ENCODE assay signal across 8 mouse cellular contexts in genomic region chr7:16815351-16815941, GRCm38 (mm10). TPM values are rescaled to one million over a fixed set of nuclear protein-coding genes. Genes with fewer than 3 reads are reported as not detected.
A peak's percentile ranks its signal among the peaks of the same experiment; 100 is the strongest.
DNase-seq lines count a peak whose midpoint lies in the region; ATAC-seq and TF ChIP-seq lines count a peak whose summit lies in the region.

Gene Strn4, plus strand, starts transcription at chr7:16815889.

- DNase-seq in right cerebral cortex, adult 18-20 months = peak; percentile 56
- no peak for DNase-seq in right cerebral cortex, postnatal 36 days (ENCODE audit: low spot score in 2 of 2)
- peak; percentile 67 for DNase-seq in limb, embryonic 14.5 days (ENCODE audit: low spot score)
- no peak for DNase-seq in lung, postnatal 36 days

- no peak for TF ChIP-seq CTCF in bone marrow macrophage, adult 2 months (IDR thresholded peaks at IDR 0.05; ENCODE audit: low read depth, low read length)

- H3K27ac ChIP-seq in bone marrow macrophage, adult 2 months (ENCODE audit: insufficient read depth, low read depth, low read length) = peak within 1 kb of the TSS; percentile 46
- peak within 1 kb of the TSS; percentile 98 for H3K27ac ChIP-seq in forebrain, embryonic 13.5 days
- H3K27ac ChIP-seq in hindbrain, embryonic 12.5 days = peak within 1 kb of the TSS; percentile 99
- H3K27ac ChIP-seq in limb, embryonic 14.5 days (replicated peaks; ENCODE audit: low read depth, low read length) = peak within 1 kb of the TSS; percentile 98

- H3K4me2 ChIP-seq in forebrain, embryonic 13.5 days = peak within 1 kb of the TSS; percentile 96
- peak within 1 kb of the TSS; percentile 74 for H3K4me2 ChIP-seq in hindbrain, embryonic 12.5 days (replicated peaks)
- peak within 1 kb of the TSS; percentile 73 for H3K4me2 ChIP-seq in limb, embryonic 14.5 days (replicated peaks; ENCODE audit: low read depth, low read length, severe bottlenecking)

- H3K4me1 ChIP-seq in bone marrow macrophage, adult 2 months (ENCODE audit: control insufficient read depth, insufficient read depth, low read length) = peaks cover 30% of the 10 kb centered on the region
- peaks cover 73% of the 10 kb centered on the region for H3K4me1 ChIP-seq in forebrain, embryonic 13.5 days
- peaks cover 72% of the 10 kb centered on the region for H3K4me1 ChIP-seq in hindbrain, embryonic 12.5 days
- peaks cover 44% of the 10 kb centered on the region for H3K4me1 ChIP-seq in limb, embryonic 14.5 days (ENCODE audit: control insufficient read depth, insufficient read depth, low read length)

- H3K4me3 ChIP-seq in bone marrow macrophage, adult 2 months (ENCODE audit: insufficient read depth, low read length) = peak within 1 kb of the TSS; percentile 96
- H3K4me3 ChIP-seq in forebrain, embryonic 13.5 days = peak within 1 kb of the TSS; percentile 91
- peak within 1 kb of the TSS; percentile 80 for H3K4me3 ChIP-seq in hindbrain, embryonic 12.5 days
- H3K4me3 ChIP-seq in limb, embryonic 14.5 days (replicated peaks; ENCODE audit: low read length) = peak within 1 kb of the TSS; percentile 98

- TF ChIP-seq POLR2A in bone marrow macrophage, adult 2 months (IDR thresholded peaks at IDR 0.05; ENCODE audit: borderline replicate concordance, low read depth, low read length) = no peak
- no peak for TF ChIP-seq POLR2A in limb, embryonic 14.5 days (IDR thresholded peaks at IDR 0.05; ENCODE audit: borderline replicate concordance, extremely low read depth, insufficient read depth, insufficient read length)

- H3K9me3 ChIP-seq in forebrain, embryonic 13.5 days (replicated peaks) = no peaks in the 10 kb centered on the region
- no peaks in the 10 kb centered on the region for H3K9me3 ChIP-seq in hindbrain, embryonic 12.5 days (replicated peaks)
- no peaks in the 10 kb centered on the region for H3K9me3 ChIP-seq in limb, embryonic 14.5 days (ENCODE audit: control insufficient read depth, low read length)

- peaks cover 9% of the 10 kb centered on the region for H3K36me3 ChIP-seq in forebrain, embryonic 13.5 days (ENCODE audit: poor library complexity, severe bottlenecking)
- H3K36me3 ChIP-seq in hindbrain, embryonic 12.5 days = no peaks in the 10 kb centered on the region
- peaks cover 16% of the 10 kb centered on the region for H3K36me3 ChIP-seq in limb, embryonic 14.5 days (ENCODE audit: control insufficient read depth, insufficient read depth, low read length)

- ATAC-seq in forebrain, embryonic 13.5 days = peak; percentile 69
- peak; percentile 85 for ATAC-seq in hindbrain, embryonic 12.5 days (ENCODE audit: low FRiP score)
- ATAC-seq in limb, embryonic 14.5 days (ENCODE audit: low FRiP score, low read depth) = peak; percentile 57
- no peak for ATAC-seq in neutrophil, adult 5-6 weeks (ENCODE audit: extremely low read depth, insufficient number of reproducible peaks, low FRiP score, poor library complexity, severe bottlenecking)

- whole genome bisulfite sequencing in forebrain, embryonic 13.5 days = 4% methylated on average over 1 of the region's 1 CpGs
- WGBS in hindbrain, embryonic 12.5 days = 0% methylated on average over 1 of the region's 1 CpGs
- 0% methylated on average over 1 of the region's 1 CpGs for WGBS in limb, embryonic 14.5 days

- peak within 1 kb of the TSS; percentile 99 for H3K9ac ChIP-seq in forebrain, embryonic 13.5 days
- H3K9ac ChIP-seq in hindbrain, embryonic 12.5 days = peak within 1 kb of the TSS; percentile 99
- peak within 1 kb of the TSS; percentile 100 for H3K9ac ChIP-seq in limb, embryonic 14.5 days (ENCODE audit: low read depth, low read length, severe bottlenecking)

- H3K27me3 ChIP-seq in forebrain, embryonic 13.5 days = peaks cover 29% of the 10 kb centered on the region
- H3K27me3 ChIP-seq in hindbrain, embryonic 12.5 days = peaks cover 29% of the 10 kb centered on the region
- H3K27me3 ChIP-seq in limb, embryonic 14.5 days (ENCODE audit: control insufficient read depth, insufficient read depth, low read length) = peaks cover 18% of the 10 kb centered on the region

RNA-seq across cellular contexts. Expression of gene Strn4, which starts in this region (rescaled TPM):
- 56.6 and 58.1 TPM in 2 replicates for polyA plus RNA-seq in bone marrow macrophage, adult 2 months (2012; ENCODE audit: insufficient read depth, insufficient read length, missing spikeins)
- polyA plus RNA-seq in forebrain, embryonic 13.5 days (2015; fragmentation: Nextera tagmentation; extraction: Ambion mirVana) = 147 and 164 TPM in 2 replicates
- 180 and 183 TPM in 2 replicates for polyA plus RNA-seq in hindbrain, embryonic 12.5 days (2016; fragmentation: Nextera tagmentation; extraction: Ambion mirVana)
- polyA plus RNA-seq in limb, embryonic 14.5 days (2012; rRNA removed) = 197 and 280 TPM in 2 replicates
- 109 and 137 TPM in 2 replicates for polyA plus RNA-seq in limb, embryonic 14.5 days (2014; fragmentation: Nextera tagmentation; extraction: Ambion mirVana)
- 105 and 107 TPM in 2 replicates for total RNA-seq in neutrophil, adult 5-6 weeks (2017)

Comparison
In these comparisons a context has a peak if more than half of its experiments do, and no peak if none do; other contexts are left out.
1. DNase-seq: peak in right cerebral cortex, adult 18-20 months (single experiment) and limb, embryonic 14.5 days (single experiment); none in right cerebral cortex, postnatal 36 days (0 of 2) and lung, postnatal 36 days (single experiment).
2. H3K27ac ChIP-seq: peak in every context shown above with its lines; median percentile 99 in hindbrain, embryonic 12.5 days; 98 in forebrain, embryonic 13.5 days; 98 in limb, embryonic 14.5 days; 46 in bone marrow macrophage, adult 2 months.
3. Peak in every context shown above with its lines, with median percentiles within 50 percentile points of each other: H3K4me3 ChIP-seq, H3K4me2 ChIP-seq and H3K9ac ChIP-seq.